Mouse (Mus musculus) left cerebral cortex, postnatal 14 days (tissue): ENCODE results near the gene Gm3336. TPM values are rescaled to one million over a fixed set of nuclear protein-coding genes. Genes with fewer than 3 reads are reported as not detected.

Experiments used
- DNase-seq, 2 experiments: peaks; one replicate each; pipeline ENCODE4 v3.0.0; 2021 to 2022; ENCODE audit warnings: low spot score in 2 of 2, mixed read lengths in 1 of 2
- intact Hi-C: fragments of 180-260 bp; cut with DNase I; formaldehyde crosslinking; loops from one replicate; pipeline ENCODE4 v1.15.1; 2025
- total RNA-seq, 2 experiments: library from RNA; stranded (reverse); gene quantifications; 2 replicates each; pipeline ENCODE4 v1.2.3; 2021

Gm3336 gene
- total RNA-seq, 2 experiments from 2014 or later = not detected

DNA sequence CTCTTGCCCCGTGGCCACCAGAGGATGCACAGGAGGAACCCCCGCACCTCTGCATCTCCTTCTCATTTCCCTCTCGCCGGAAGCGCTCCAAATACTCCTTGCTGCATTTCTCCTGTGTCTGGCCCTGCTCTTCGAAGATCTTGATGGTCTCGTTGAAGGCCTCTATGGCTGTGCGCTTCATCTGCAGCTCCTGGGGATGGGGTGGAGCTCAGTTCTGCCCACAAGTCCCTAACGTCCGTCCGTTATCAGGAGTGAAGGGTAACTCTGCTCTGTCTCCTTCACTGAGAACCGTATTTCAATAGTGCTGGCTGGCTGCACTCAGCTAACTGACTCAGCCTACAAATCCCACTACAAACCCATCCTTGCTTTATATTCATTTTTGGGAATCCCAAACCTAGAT is 51.5 kb downstream of the Gm3336 start:
- DNase-seq = no peak
- intact Hi-C loops = loop anchor here (5.0 kb wide), 1 partner anchor 72 kb away; no protein-coding TSS in a partner anchor

DNA sequence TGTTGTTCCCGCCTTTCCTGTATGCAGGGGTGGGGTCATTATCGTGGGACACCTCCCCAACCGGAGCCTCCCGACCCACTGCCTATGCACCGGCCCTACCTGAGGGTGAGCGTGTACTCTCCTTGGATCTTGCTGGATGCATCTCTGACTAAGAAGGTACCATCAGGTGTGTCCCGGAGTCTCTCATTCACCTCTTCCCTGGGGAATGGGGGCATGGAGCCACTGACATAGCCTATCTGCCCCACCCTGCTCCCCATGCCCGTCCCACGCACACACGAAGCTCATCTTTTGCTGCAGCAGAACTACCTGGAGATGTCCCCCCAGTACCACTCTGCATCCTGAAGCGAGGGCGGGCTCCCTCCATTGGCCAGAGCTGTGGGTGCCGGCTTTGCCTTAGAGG is 52.4 kb downstream of the Gm3336 start:
- intact Hi-C loops = no loop called here
- no peak for DNase-seq

DNA sequence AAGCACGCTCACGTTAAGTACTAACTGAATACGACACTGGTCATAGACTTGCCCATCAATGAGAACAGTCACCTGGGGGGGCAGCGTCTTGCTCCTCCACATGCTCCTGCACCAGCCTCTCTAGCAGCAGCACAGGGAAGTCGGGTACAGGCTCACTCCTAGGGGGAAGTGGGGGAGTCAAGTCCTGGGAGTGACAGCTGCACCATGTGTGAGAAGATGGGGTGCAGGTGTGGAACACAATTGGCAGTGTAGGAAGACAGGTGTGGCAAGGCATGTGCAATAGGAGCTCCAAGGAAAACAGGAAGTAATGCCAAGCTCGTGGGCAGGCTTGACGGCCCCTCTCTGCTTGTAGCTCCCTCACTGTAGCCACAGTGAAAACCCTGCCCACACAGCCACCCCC is 52.9 kb downstream of the Gm3336 start:
- no peak for DNase-seq
- intact Hi-C loops = no loop called here

DNA sequence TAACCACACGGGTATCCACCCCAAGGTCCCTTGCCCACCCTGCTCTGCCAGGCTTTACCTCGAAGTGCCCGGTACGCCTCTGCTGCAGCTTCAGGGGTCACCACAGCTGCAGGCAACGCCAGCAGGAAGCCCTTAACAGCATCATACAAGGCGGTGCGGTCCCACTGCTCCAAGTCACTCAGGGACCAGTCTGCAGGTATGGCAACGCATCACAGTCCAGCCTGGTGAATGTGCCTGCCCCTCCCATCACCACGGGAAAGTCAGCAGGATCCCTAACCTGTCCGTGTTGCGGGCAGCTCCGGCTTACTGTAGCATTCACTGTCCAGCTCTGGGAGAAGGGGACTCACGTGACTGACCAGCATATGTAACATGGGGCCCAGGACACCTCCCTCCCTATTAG is 53.7 kb downstream of the Gm3336 start:
- intact Hi-C loops = no loop called here
- DNase-seq = no peak

Other genes with a start within 250 kb of the Gm3336 start
- gene Klhl26, start 241.6 kb upstream of the Gm3336 start, total RNA-seq = 10 to 100 TPM; 37.2 to 37.9 TPM
- gene Tmem59l, start 231.2 kb upstream of the Gm3336 start, total RNA-seq = 100 to 1,000 TPM; 217 to 225 TPM
- 1 to 10 TPM; 5.8 to 7.5 TPM for gene Crlf1, start 225.4 kb upstream of the Gm3336 start, total RNA-seq
- 10 to 100 TPM; 96.6 to 99.7 TPM for gene Rex1bd, start 211.8 kb upstream of the Gm3336 start, total RNA-seq
- 1,000 to 10,000 TPM in 1 of 2 experiments, 100 to 1,000 TPM in 1; 967 to 1,028 TPM for gene Uba52, start 207.7 kb upstream of the Gm3336 start, total RNA-seq
- 100 to 1,000 TPM; 396 to 406 TPM for gene Fkbp8, start 190.8 kb upstream of the Gm3336 start, total RNA-seq
- 10 to 100 TPM; 40.8 to 43.4 TPM for gene Kxd1, start 190.6 kb upstream of the Gm3336 start, total RNA-seq
- 10 to 100 TPM; 13.8 to 17.4 TPM for gene Ell, start 179.1 kb upstream of the Gm3336 start, total RNA-seq
- gene Isyna1, start 124.2 kb upstream of the Gm3336 start, total RNA-seq = 10 to 100 TPM; 47.5 to 51.0 TPM
- gene Ssbp4, start 109.7 kb upstream of the Gm3336 start, total RNA-seq = 100 to 1,000 TPM; 270 to 302 TPM
- under 1 TPM; 0.90 to 0.97 TPM for gene Lrrc25, start 102.4 kb upstream of the Gm3336 start, total RNA-seq
- not detected for gene Gdf15, start 86.1 kb upstream of the Gm3336 start, total RNA-seq
- gene Pgpep1, start 58.2 kb upstream of the Gm3336 start, total RNA-seq = 10 to 100 TPM; 14.8 to 19.0 TPM
- gene Lsm4, start 45.3 kb upstream of the Gm3336 start, total RNA-seq = 10 to 100 TPM; 64.3 to 69.7 TPM
- 100 to 1,000 TPM; 165 to 193 TPM for gene Jund, start 19.6 kb upstream of the Gm3336 start, total RNA-seq
- under 1 TPM in 1 of 2 experiments, not detected in 1; 0.08 TPM for gene Iqcn, start 15.1 kb upstream of the Gm3336 start, total RNA-seq
- 1 to 10 TPM; 1.0 to 1.7 TPM for gene Pde4c, start 5.2 kb downstream of the Gm3336 start, total RNA-seq
- 100 to 1,000 TPM; 926 to 947 TPM for gene Rab3a, start 36.1 kb downstream of the Gm3336 start, total RNA-seq
- 10 to 100 TPM; 36.3 to 36.5 TPM for gene Mpv17l2, start 42.4 kb downstream of the Gm3336 start, total RNA-seq
- gene Pik3r2, start 58.2 kb downstream of the Gm3336 start, total RNA-seq = 100 to 1,000 TPM; 162 to 174 TPM
- 100 to 1,000 TPM; 176 to 185 TPM for gene Mast3, start 86.5 kb downstream of the Gm3336 start, total RNA-seq
- gene Il12rb1, start 89.9 kb downstream of the Gm3336 start, total RNA-seq = 1 to 10 TPM; 1.2 TPM
- 10 to 100 TPM; 10.2 to 17.2 TPM for gene Arrdc2, start 121.2 kb downstream of the Gm3336 start, total RNA-seq
- 10 to 100 TPM; 17.2 to 19.2 TPM for gene Kcnn1, start 144.7 kb downstream of the Gm3336 start, total RNA-seq
- 10 to 100 TPM; 85.4 to 87.5 TPM for gene Ccdc124, start 155.4 kb downstream of the Gm3336 start, total RNA-seq
- gene Slc5a5, start 174.2 kb downstream of the Gm3336 start, total RNA-seq = 10 to 100 TPM in 1 of 2 experiments, 1 to 10 TPM in 1; 8.4 to 10.3 TPM
- 100 to 1,000 TPM; 581 to 588 TPM for gene Rpl18a, start 178.9 kb downstream of the Gm3336 start, total RNA-seq
- gene Map1s, start 187.4 kb downstream of the Gm3336 start, total RNA-seq = 10 to 100 TPM; 70.4 to 84.5 TPM